Mouse (Mus musculus) myocyte (in vitro differentiated cells): ENCODE measurements around the gene Kctd21. TPM values are rescaled to one million over a fixed set of nuclear protein-coding genes. Genes with fewer than 3 reads are reported as not detected.

Experiments used
- H3K27me3 ChIP-seq: one replicate; pipeline ENCODE4 v1.6.1; 2011; ENCODE audit not compliant: control insufficient read depth, insufficient read depth, insufficient read length
- H3K36me3 ChIP-seq: one replicate; pipeline ENCODE4 v1.6.1; 2011; ENCODE audit not compliant: control insufficient read depth, insufficient read depth
- H3K4me2 ChIP-seq: one replicate; pipeline ENCODE4 v1.6.1; 2011; ENCODE audit warnings: low read depth, control low read depth
- H3K4me3 ChIP-seq: one replicate; pipeline ENCODE4 v1.5.1; 2011; ENCODE audit warnings: mild to moderate bottlenecking, control low read depth, moderate library complexity
- H3K79me2 ChIP-seq: one replicate; pipeline ENCODE4 v1.6.1; 2011; ENCODE audit not compliant: control insufficient read depth, insufficient read depth
- H3ac ChIP-seq: one replicate; pipeline ENCODE4 v1.6.1; 2011; ENCODE audit not compliant: control insufficient read depth, insufficient read length
- CEBPB ChIP-seq: IDR thresholded peaks from 2 replicates; pipeline ENCODE4 v1.6.1; 2011; ENCODE audit warnings: mild to moderate bottlenecking, moderate library complexity; ENCODE audit not compliant: poor library complexity, insufficient read depth, severe bottlenecking
- E2F4 ChIP-seq: IDR thresholded peaks from one replicate; pipeline ENCODE4 v1.6.1; 2011; ENCODE audit warnings: mild to moderate bottlenecking, control low read depth, moderate library complexity; ENCODE audit not compliant: insufficient read depth
- MAX ChIP-seq: IDR thresholded peaks from one replicate; pipeline ENCODE4 v1.6.1; 2011; ENCODE audit warnings: low read depth, mild to moderate bottlenecking, control low read depth
- MYOD1 ChIP-seq, 3 experiments: IDR thresholded peaks; one replicate each; pipeline ENCODE4 v1.6.1; 2011; ENCODE audit warnings: control low read depth in 2 of 3, low read depth in 2 of 3, mild to moderate bottlenecking in 2 of 3, moderate library complexity in 1 of 3; ENCODE audit not compliant: insufficient read length in 2 of 3, control insufficient read depth in 1 of 3
- MYOG ChIP-seq, 3 experiments: IDR thresholded peaks; one replicate each; pipeline ENCODE4 v1.6.1; 2011; ENCODE audit warnings: control low read depth in 2 of 3, low read depth in 2 of 3, mild to moderate bottlenecking in 2 of 3; ENCODE audit not compliant: insufficient read length in 2 of 3, control insufficient read depth in 1 of 3, insufficient read depth in 1 of 3
- POLR2A ChIP-seq: IDR thresholded peaks from one replicate; pipeline ENCODE4 v1.6.1; 2011; ENCODE audit warnings: low read depth, mild to moderate bottlenecking, control low read depth, moderate library complexity; ENCODE audit not compliant: insufficient read length
- POLR2AphosphoS2 ChIP-seq: IDR thresholded peaks from one replicate; pipeline ENCODE4 v1.6.1; 2011; ENCODE audit warnings: low read depth, control low read depth; ENCODE audit not compliant: insufficient read length
- REST ChIP-seq: IDR thresholded peaks from one replicate; pipeline ENCODE4 v1.6.1; 2011; ENCODE audit warnings: mild to moderate bottlenecking, control low read depth, moderate library complexity; ENCODE audit not compliant: insufficient read depth, insufficient read length
- SRF ChIP-seq: IDR thresholded peaks from one replicate; pipeline ENCODE4 v1.6.1; 2011; ENCODE audit warnings: low read depth; ENCODE audit not compliant: control insufficient read depth, insufficient read length
- TCF12 ChIP-seq: IDR thresholded peaks from one replicate; pipeline ENCODE4 v1.6.1; 2011; ENCODE audit warnings: mild to moderate bottlenecking, control low read depth; ENCODE audit not compliant: poor library complexity, insufficient read depth, severe bottlenecking
- TCF3 ChIP-seq: IDR thresholded peaks from one replicate; pipeline ENCODE4 v1.6.1; 2011; ENCODE audit warnings: low read depth, control low read depth; ENCODE audit not compliant: insufficient read length
- USF1 ChIP-seq: IDR thresholded peaks from one replicate; pipeline ENCODE4 v1.6.1; 2011; ENCODE audit warnings: low read depth, mild to moderate bottlenecking, control low read depth, moderate library complexity
- polyA plus RNA-seq: library from polyadenylated mRNA; unstranded; fragments of >200 nt; fragmentation: generic; extraction: Trizol; gene quantifications from one replicate; pipeline ENCODE4 v1.2.1, GENCODE M21; 2012; ENCODE audit warnings: missing spikeins

The Kctd21 gene
- polyA plus RNA-seq, 1 experiment = 2.3 TPM

DNA sequence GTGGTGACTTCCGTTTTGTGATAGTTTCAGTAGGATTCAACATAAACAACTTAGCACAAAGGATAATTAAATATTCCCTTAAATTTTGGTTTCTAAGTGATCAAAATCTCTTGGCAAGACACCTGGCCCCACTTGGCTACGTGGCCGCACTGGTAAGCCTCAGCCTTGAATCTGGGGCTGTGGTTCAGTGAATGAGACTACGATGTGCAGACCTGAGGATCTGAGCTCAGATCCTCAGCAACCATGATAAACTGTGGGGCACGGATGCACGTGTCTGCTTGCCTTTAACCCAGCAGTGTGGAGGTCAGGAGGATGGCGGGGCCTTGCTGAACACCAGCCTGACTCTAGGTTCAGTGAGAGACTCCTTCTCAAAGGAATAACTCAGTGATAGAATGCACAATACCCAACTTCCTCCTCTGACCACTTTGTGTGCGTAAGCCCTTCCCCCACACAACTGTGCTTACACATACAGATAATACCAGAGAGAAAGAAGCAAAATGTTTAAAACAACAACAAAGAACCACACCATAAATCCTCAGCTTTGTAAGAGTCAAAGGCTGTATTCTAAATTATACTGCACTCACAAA lies 55.5 kb downstream of the Kctd21 start:
- Histone ChIP-seq H3K36me3 (peaks cover 5% of the 10 kb centered on the region), H3K4me3 (no peak overlapping the region)
- TF ChIP-seq E2F4 (no peak), POLR2A (no peak), REST (no peak), USF1 (no peak), CEBPB (no peak), TCF12 (no peak), MYOD1 (IDR thresholded peaks at IDR 0.05; ENCODE audit: control insufficient read depth in 1 of 3, insufficient read length in 2 of 3, low read depth in 2 of 3) (no peak), SRF (no peak), MYOG (IDR thresholded peaks at IDR 0.05; ENCODE audit: control insufficient read depth in 1 of 3, insufficient read depth in 1 of 3, insufficient read length in 2 of 3, low read depth in 2 of 3) (no peak), POLR2AphosphoS2 (no peak), MAX (no peak), TCF3 (no peak)

GRCm38 (mm10) chr7:97388541-97388940 lies 56.4 kb downstream of the Kctd21 start:
- Histone ChIP-seq H3K36me3 (peaks cover 5% of the 10 kb centered on the region), H3K4me3 (no peak overlapping the region), H3K27me3 (no peaks in the 10 kb centered on the region), H3K4me2 (no peak overlapping the region), H3K79me2 (no peaks in the 10 kb centered on the region), H3ac (no peak overlapping the region)
- TF ChIP-seq TCF12 (no peak), POLR2AphosphoS2 (no peak), E2F4 (no peak), USF1 (no peak), POLR2A (no peak), TCF3 (no peak), MAX (no peak), MYOD1 (IDR thresholded peaks at IDR 0.05; ENCODE audit: control insufficient read depth in 1 of 3, insufficient read length in 2 of 3, low read depth in 2 of 3) (no peak), SRF (no peak), REST (no peak), MYOG (IDR thresholded peaks at IDR 0.05; ENCODE audit: control insufficient read depth in 1 of 3, insufficient read depth in 1 of 3, insufficient read length in 2 of 3, low read depth in 2 of 3) (no peak), CEBPB (no peak)

More for the DNA sequence above, 55.5 kb downstream of the Kctd21 start:
- Histone ChIP-seq H3K79me2 (no peaks in the 10 kb centered on the region), H3K4me2 (no peak overlapping the region), H3K27me3 (no peaks in the 10 kb centered on the region), H3ac (no peak overlapping the region)

DNA sequence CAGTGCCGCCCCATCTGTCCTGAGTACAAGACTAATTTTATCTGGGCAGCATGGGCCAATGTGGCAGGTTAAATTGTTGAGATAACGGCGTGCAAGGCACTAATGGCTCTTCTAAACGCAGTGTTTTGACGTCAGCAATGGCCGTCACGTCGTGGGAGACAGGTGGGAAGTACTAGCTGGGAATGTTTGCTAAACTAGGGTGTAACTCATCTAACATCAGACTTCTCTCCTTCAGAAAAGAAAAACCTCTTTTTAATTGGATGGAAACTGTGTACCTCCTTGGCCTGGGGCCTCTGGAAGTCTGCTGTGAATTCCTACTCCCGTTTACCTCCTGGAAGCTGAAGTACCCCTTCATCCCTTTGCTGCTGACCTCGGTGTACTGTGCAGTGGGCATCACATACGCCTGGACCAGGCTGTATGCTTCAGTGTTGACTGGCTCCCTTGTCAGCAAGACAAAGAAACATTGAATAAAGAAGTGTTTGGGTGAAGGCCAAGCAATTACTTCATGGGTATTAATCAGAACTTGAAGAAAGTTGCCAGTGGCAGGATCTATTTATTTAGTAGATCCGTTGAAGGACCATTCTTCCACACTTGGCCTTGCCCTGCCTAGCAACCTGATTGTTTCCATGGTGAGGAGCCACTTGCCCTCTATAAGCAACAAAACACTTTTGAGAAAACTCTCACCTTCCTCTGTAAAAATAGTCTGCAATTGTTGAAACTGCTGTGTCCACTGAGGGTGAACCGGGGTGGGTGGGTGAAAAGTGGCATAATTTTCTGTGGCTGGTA lies 59.4 kb downstream of the Kctd21 start:
- H3ac ChIP-seq = no peak overlapping the region
- H3K27me3 ChIP-seq = no peaks in the 10 kb centered on the region
- H3K79me2 ChIP-seq = no peaks in the 10 kb centered on the region
- peaks cover 5% of the 10 kb centered on the region for H3K36me3 ChIP-seq
- no peak overlapping the region for H3K4me3 ChIP-seq
- H3K4me2 ChIP-seq = no peak overlapping the region
- TF ChIP-seq POLR2A (no peak), E2F4 (no peak), MAX (no peak), REST (no peak), USF1 (no peak), MYOD1 (IDR thresholded peaks at IDR 0.05; ENCODE audit: control insufficient read depth in 1 of 3, insufficient read length in 2 of 3, low read depth in 2 of 3) (no peak), MYOG (IDR thresholded peaks at IDR 0.05; ENCODE audit: control insufficient read depth in 1 of 3, insufficient read depth in 1 of 3, insufficient read length in 2 of 3, low read depth in 2 of 3) (no peak), CEBPB (no peak), TCF12 (no peak), TCF3 (no peak), SRF (no peak), POLR2AphosphoS2 (no peak)

DNA sequence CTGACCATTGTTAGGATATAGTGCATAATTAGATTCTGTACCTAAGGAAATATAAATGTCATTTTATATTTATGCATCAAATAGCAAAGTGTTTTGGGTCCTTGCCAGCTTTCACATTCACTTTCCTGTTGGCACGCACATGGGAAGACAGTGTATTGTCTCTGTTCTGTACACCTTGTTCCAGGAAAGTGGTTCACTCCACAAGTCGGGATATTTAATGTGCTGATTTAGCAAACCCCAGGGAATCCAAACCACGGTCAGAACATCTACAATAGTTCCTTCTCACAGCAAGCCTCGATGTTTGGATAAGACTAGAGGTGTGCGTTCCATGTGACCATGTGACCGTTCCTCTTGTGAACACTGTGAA lies 59.9 kb downstream of the Kctd21 start:
- H3ac ChIP-seq = no peak overlapping the region
- no peak overlapping the region for H3K4me3 ChIP-seq
- peaks cover 5% of the 10 kb centered on the region for H3K36me3 ChIP-seq
- no peak overlapping the region for H3K4me2 ChIP-seq
- H3K27me3 ChIP-seq = no peaks in the 10 kb centered on the region
- no peaks in the 10 kb centered on the region for H3K79me2 ChIP-seq
- TF ChIP-seq CEBPB = no peak
- no peak for TF ChIP-seq REST
- no peak for TF ChIP-seq TCF3
- no peak for TF ChIP-seq SRF
- no peak for TF ChIP-seq TCF12
- TF ChIP-seq POLR2AphosphoS2 = no peak
- TF ChIP-seq MYOD1 (IDR thresholded peaks at IDR 0.05; ENCODE audit: control insufficient read depth in 1 of 3, insufficient read length in 2 of 3, low read depth in 2 of 3) = no peak
- TF ChIP-seq E2F4 = no peak
